Mouse (Mus musculus) kidney, embryonic 15.5 days (tissue): ENCODE results near the gene Ripor3. TPM values are rescaled to one million over a fixed set of nuclear protein-coding genes. Genes with fewer than 3 reads are reported as not detected.
A peak's percentile ranks its signal among the peaks of the same experiment; 100 is the strongest.

Experiments
- ATAC-seq: fragments of 200-750 bp; cut with Nextera tagmentation; replicated peaks from 2 replicates; pipeline ENCODE4 v1.8.0; 2017; ENCODE audit warnings: moderate TSS enrichment; ENCODE audit not compliant: low FRiP score
- H3K27ac ChIP-seq: fragments of 300-500 bp; sonication (generic); 2 replicates; pipeline ENCODE4 v1.5.1; 2015; ENCODE audit warnings: mild to moderate bottlenecking, inconsistent platforms
- H3K27me3 ChIP-seq: fragments of 300-500 bp; sonication (generic); 2 replicates; pipeline ENCODE4 v1.6.1; 2015; ENCODE audit warnings: inconsistent platforms
- H3K36me3 ChIP-seq: fragments of 300-500 bp; sonication (generic); 2 replicates; pipeline ENCODE4 v1.6.1; 2015; ENCODE audit warnings: inconsistent platforms
- H3K4me1 ChIP-seq: fragments of 300-500 bp; sonication (generic); 2 replicates; pipeline ENCODE4 v1.6.1; 2015; ENCODE audit warnings: inconsistent platforms
- H3K4me2 ChIP-seq: fragments of 300-500 bp; sonication (generic); 2 replicates; pipeline ENCODE4 v1.6.1; 2015; ENCODE audit warnings: moderate library complexity, mild to moderate bottlenecking, inconsistent platforms
- H3K4me3 ChIP-seq: fragments of 300-500 bp; sonication (generic); replicated peaks from 2 replicates; pipeline ENCODE4 v1.5.1; 2015; ENCODE audit warnings: mild to moderate bottlenecking, inconsistent platforms
- H3K9ac ChIP-seq: fragments of 300-500 bp; sonication (generic); 2 replicates; pipeline ENCODE4 v1.6.1; 2015; ENCODE audit warnings: mild to moderate bottlenecking, inconsistent platforms
- H3K9me3 ChIP-seq: fragments of 300-500 bp; sonication (generic); replicated peaks from 2 replicates; pipeline ENCODE4 v1.6.1; 2016; ENCODE audit warnings: inconsistent platforms
- WGBS: fragments of 180-500 bp; shearing (Covaris S2); methylation state at CpG from one replicate; pipeline ENCODE4 v1.1.7; 2015; ENCODE audit warnings: mixed read lengths; 5-methylcytosine and 5-hydroxymethylcytosine counted together
- polyA plus RNA-seq: library from polyadenylated mRNA; unstranded; fragments of >200 nt; fragmentation: Nextera tagmentation; extraction: Ambion mirVana; gene quantifications from 2 replicates; pipeline ENCODE4 v1.2.1, GENCODE M21; 2015

Gene Ripor3
- polyA plus RNA-seq, 1 experiment from 2014 or later: 1.6 TPM

DNA sequence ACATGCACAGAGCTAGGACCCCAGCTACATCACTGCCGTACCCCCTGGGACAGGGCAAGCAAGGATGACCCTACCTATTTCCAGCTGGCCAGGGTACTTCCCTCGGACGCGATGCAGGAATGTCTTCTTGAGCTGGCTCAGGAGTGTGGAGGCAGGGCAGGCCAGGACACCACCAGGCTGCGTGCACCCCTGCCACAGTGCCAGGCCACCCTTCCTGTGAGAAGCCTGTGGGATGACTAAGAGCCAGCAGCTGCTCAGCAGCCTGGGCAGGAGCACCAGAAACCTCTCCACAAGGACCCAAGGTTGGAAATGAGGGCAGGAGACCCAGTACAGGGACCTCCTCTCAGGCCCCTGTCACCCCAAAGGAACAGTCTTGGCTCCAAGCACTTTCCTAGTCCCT lies 26.0 kb downstream of the Ripor3 start:
- Histone ChIP-seq H3K4me3 (no peak overlapping the region), H3K9me3 (no peaks in the 10 kb centered on the region), H3K27ac (no peak overlapping the region), H3K9ac (no peak overlapping the region), H3K36me3 (peaks cover 9% of the 10 kb centered on the region), H3K4me2 (no peak overlapping the region), H3K4me1 (peaks cover 20% of the 10 kb centered on the region), H3K27me3 (peaks cover 10% of the 10 kb centered on the region)
- no peak for ATAC-seq
- 77% methylated on average over 5 of the region's 5 CpGs for WGBS

DNA sequence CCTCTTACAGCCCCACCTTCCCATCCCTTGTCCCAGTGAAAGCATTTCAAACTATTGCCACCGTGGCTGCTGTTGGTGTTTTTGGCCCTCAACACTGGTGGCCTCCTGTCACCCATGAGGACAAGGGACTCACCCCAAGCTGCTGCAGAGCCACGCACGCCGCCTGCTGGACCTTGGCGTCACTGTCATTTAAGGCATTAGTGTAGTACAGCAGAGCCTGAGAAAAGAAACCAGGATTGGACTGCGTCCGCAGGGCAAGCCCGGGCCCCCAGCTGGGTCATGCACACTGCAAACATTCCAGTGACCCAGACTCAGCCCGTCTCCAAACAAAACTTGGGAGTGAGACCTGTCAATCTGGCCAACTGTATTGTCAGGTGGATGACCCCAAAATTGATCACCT lies 27.8 kb downstream of the Ripor3 start:
- WGBS: 56% methylated on average over 9 of the region's 9 CpGs

DNA sequence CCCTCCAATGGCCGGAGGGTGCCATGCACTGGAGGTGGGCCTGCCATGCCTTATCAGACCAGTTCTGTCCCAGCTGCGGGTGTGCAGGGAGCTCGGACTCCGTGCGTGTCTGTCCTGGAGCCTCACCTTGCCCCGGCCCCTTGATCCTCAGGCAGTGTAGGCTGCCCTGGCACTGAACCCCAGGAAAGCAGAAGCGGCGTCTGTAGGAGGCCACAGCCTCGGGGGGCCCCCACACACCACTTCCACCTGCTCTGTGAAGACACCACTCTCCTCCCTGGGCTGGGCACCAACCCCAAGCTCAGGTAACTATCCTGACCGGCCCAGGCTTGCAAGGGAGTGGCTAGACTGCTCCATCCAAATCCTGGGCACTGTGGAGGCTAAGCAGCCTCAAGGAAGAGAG lies 30.0 kb downstream of the Ripor3 start:
- Histone ChIP-seq H3K27me3 (peaks cover 2% of the 10 kb centered on the region; the same call in 1 of the 2 replicates), H3K27ac (no peak overlapping the region), H3K36me3 (peaks cover 49% of the 10 kb centered on the region), H3K9me3 (no peaks in the 10 kb centered on the region), H3K9ac (no peak overlapping the region), H3K4me3 (no peak overlapping the region), H3K4me2 (no peak overlapping the region), H3K4me1 (no peaks in the 10 kb centered on the region)
- ATAC-seq: no peak
- 82% methylated on average over 10 of the region's 10 CpGs for WGBS

More for the DNA sequence above, 27.8 kb downstream of the Ripor3 start:
- Histone ChIP-seq H3K9ac (no peak overlapping the region), H3K36me3 (peaks cover 26% of the 10 kb centered on the region), H3K4me3 (no peak overlapping the region), H3K27me3 (peaks cover 10% of the 10 kb centered on the region), H3K9me3 (no peaks in the 10 kb centered on the region), H3K4me2 (no peak overlapping the region), H3K4me1 (peaks cover 13% of the 10 kb centered on the region), H3K27ac (no peak overlapping the region)
- ATAC-seq: no peak

DNA sequence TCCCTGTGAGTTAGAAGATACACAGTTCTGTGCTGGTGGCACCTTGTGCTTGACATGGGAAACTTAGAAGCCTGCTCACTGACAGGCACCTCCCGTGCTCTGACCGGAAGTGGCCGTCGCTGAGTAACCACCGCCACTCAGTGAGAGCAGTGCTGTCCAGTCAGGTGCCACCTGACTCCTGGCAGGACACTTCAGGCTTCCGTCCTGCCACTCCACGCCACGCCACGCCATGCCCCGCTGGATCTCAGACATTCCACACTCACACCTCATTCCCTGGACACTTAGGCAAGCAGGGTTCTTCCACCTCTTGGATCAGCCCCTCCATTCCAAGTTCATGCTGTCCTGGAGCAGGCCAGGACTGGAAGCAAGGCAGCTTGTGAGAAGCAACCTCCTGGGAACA lies 32.1 kb downstream of the Ripor3 start:
- H3K9me3 ChIP-seq: no peaks in the 10 kb centered on the region
- H3K4me2 ChIP-seq: no peak overlapping the region
- H3K4me3 ChIP-seq: no peak overlapping the region
- H3K9ac ChIP-seq: no peak overlapping the region
- no peaks in the 10 kb centered on the region for H3K27me3 ChIP-seq
- peak; percentile 31; the same call in 1 of the 2 replicates for ATAC-seq
- no peaks in the 10 kb centered on the region for H3K4me1 ChIP-seq
- 88% methylated on average over 10 of the region's 10 CpGs for WGBS
- no peak overlapping the region for H3K27ac ChIP-seq
- peaks cover 70% of the 10 kb centered on the region for H3K36me3 ChIP-seq

DNA sequence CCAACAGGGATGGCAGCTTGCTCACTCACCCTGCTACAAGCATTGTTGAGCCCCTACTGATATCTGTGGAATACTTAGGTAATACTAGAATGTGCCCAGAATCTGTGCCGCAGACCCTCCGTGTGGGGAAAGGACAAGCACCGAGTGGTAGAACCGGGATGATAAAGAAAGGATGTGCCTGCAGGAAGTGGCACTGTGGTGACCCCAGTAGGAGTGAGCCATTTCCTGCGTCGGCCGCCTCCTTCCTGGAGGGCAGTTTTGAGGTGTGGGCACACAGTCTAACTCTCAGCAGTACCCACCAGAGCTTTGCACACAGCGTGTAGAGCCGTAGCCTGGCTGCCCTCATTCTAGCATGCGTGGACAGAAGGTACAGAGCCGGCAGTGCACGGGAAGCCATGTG lies 34.7 kb downstream of the Ripor3 start:
- H3K36me3 ChIP-seq: peaks cover 91% of the 10 kb centered on the region
- no peak for ATAC-seq
- WGBS: 79% methylated on average over 12 of the region's 12 CpGs
- H3K9me3 ChIP-seq: no peaks in the 10 kb centered on the region
- H3K27me3 ChIP-seq: no peaks in the 10 kb centered on the region
- no peak overlapping the region for H3K9ac ChIP-seq
- no peak overlapping the region for H3K27ac ChIP-seq
- no peak overlapping the region for H3K4me3 ChIP-seq
- no peaks in the 10 kb centered on the region for H3K4me1 ChIP-seq
- H3K4me2 ChIP-seq: no peak overlapping the region

DNA sequence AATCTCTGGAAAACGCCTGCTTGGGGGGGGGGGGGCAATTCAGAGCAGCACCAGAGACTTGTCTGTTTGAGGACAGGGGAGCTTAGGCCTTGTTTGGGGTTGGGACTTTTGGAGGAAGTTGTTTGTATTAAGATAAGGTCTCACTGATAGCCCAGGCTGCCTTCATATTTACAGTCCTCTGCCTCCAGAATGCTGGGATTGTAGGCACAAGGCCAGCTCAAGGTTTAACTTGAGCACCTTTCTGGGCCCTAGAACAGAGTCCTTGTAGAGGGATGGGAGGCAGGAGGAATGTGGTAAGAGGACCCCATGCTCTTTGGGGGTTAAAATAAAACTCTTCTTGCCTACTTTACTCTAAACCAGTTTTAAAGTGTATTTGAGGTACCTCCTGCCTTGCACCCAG lies 37.6 kb downstream of the Ripor3 start:
- Histone ChIP-seq H3K27me3 (no peaks in the 10 kb centered on the region), H3K36me3 (peaks cover 94% of the 10 kb centered on the region), H3K9ac (no peak overlapping the region), H3K4me2 (no peak overlapping the region), H3K4me3 (no peak overlapping the region), H3K4me1 (no peaks in the 10 kb centered on the region), H3K9me3 (no peaks in the 10 kb centered on the region), H3K27ac (no peak overlapping the region)
- WGBS: 57% methylated on average over 1 of the region's 1 CpGs
- ATAC-seq: no peak

DNA sequence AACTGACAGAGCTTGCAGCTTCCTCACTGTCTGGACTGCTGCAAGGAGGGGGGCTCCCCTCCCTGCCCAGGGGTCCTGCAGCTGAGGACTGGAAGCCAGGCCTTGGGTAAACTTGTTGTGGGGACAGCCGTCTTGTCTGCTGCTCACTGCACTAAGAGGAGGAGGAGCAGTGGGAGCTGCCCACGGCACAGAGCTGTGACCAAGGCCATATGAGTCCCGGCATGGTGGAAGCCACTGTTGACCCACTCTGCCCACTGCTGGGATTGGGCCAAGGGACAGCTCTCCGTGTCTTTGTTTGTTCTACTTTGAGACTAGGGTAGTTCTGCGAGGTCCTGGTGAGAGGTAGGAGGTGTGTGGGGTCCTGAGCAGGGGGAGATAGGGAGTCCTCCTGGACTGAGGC lies 38.3 kb downstream of the Ripor3 start:
- no peak overlapping the region for H3K4me3 ChIP-seq
- no peak overlapping the region for H3K27ac ChIP-seq
- no peak overlapping the region for H3K9ac ChIP-seq
- peaks cover 94% of the 10 kb centered on the region for H3K36me3 ChIP-seq
- WGBS: 66% methylated on average over 5 of the region's 5 CpGs
- no peaks in the 10 kb centered on the region for H3K4me1 ChIP-seq
- H3K27me3 ChIP-seq: no peaks in the 10 kb centered on the region
- ATAC-seq: no peak
- no peak overlapping the region for H3K4me2 ChIP-seq
- no peaks in the 10 kb centered on the region for H3K9me3 ChIP-seq

DNA sequence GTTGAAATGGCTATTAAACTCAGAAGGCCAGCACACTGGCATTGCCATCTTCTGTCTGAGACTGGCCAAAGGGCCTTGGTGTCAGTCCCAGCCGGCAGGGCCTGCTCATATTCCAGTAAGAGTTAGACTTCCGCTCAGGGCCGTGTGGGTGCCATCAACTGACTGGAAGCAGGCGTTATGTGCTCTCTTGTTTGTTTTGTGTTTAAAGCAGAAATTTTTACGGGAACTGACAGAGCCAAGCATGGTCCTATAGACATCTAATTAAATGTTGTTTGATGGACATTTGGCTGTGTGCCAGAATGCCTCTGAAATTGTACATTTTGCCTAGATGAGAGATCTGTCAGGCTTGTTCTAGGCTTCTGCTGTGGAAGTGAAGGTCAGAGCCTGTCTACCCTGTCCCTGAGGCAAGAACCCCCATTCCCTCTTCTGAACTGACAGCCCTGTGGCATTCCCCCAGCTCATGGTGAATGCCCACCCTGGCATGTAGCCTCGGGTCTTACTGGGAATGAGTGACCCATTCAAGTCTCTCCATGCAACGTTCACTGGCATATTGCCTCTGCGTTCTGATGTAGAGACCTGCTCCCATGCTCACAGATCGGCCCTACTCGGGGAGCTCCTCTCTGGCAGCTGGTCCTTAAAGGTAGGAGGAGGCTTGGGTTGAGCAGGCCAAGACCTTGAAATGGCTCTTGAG lies 40.4 kb downstream of the Ripor3 start:
- Histone ChIP-seq H3K9ac (no peak overlapping the region), H3K4me1 (no peaks in the 10 kb centered on the region), H3K27me3 (no peaks in the 10 kb centered on the region), H3K4me2 (no peak overlapping the region), H3K36me3 (peaks cover 94% of the 10 kb centered on the region), H3K9me3 (no peaks in the 10 kb centered on the region), H3K27ac (no peak overlapping the region), H3K4me3 (no peak overlapping the region)
- WGBS: 81% methylated on average over 10 of the region's 10 CpGs
- ATAC-seq: no peak

DNA sequence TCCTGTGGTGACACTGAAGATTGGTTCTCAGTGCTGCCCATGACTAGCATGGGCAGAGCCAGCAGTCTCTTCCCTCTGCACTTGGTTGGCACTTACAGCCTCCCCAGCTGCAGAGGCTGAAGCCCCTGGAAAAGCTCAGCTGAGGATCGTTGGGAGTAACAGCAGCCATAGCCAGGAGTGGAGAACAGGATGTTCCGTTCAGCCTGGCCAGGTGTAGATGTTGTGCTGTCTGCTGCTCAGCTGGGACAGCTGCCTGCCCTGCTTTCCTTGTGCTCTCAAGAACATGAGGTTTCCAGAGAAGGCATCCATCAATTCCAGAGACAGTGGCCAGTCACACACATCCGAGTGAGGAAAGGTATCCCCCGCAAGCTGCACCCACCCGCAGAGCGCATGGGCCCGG lies 41.9 kb downstream of the Ripor3 start:
- WGBS: 90% methylated on average over 7 of the region's 7 CpGs

DNA sequence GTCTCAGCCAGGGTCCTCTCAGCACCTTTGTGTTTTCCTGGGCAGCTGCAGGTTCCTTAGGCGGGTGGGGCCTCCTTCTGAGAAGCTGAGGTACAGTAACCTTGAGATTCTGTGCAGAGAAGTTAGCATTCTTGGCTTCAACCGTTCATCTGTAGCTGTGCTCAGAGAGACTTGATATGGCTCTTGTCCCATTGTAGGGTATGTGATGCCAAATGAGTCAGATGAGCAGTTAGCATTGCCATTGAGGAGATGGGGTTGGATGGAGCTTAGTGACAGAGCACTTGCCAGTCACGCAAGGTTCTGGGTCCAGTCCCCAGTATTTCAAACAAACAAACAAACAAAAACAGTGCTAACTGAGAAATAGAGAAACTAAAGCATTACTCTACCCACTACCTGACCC lies 44.5 kb downstream of the Ripor3 start:
- 94% methylated on average over 3 of the region's 3 CpGs for WGBS
- Histone ChIP-seq H3K4me1 (no peaks in the 10 kb centered on the region), H3K4me2 (no peak overlapping the region), H3K27ac (no peak overlapping the region), H3K9me3 (no peaks in the 10 kb centered on the region), H3K27me3 (no peaks in the 10 kb centered on the region), H3K4me3 (no peak overlapping the region), H3K36me3 (peaks cover 71% of the 10 kb centered on the region), H3K9ac (no peak overlapping the region)
- ATAC-seq: no peak

More for the DNA sequence above, 41.9 kb downstream of the Ripor3 start:
- no peaks in the 10 kb centered on the region for H3K9me3 ChIP-seq
- H3K4me3 ChIP-seq: no peak overlapping the region
- no peak overlapping the region for H3K4me2 ChIP-seq
- no peaks in the 10 kb centered on the region for H3K27me3 ChIP-seq
- no peaks in the 10 kb centered on the region for H3K4me1 ChIP-seq
- no peak for ATAC-seq
- no peak overlapping the region for H3K9ac ChIP-seq
- H3K36me3 ChIP-seq: peaks cover 94% of the 10 kb centered on the region
- no peak overlapping the region for H3K27ac ChIP-seq

DNA sequence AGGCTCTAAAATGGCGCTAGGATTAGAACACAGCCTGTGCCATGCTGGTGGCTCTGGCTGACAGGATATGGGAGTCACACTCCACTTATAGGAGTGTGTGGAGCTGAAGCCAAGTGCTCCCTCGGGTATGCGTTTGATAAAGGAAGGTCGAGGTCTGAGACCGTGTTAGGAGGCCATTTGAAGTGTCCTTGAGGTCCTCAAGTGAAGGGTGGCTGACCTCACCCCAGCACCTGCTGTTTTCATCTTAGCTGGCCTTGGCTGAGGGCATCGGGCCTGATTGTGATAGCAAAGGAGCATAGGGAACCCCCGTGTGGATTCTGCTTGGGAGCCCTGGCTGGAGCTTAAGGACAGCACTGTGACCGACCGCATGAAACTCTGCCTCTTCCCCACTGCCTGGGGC lies 46.1 kb downstream of the Ripor3 start:
- Histone ChIP-seq H3K4me3 (no peak overlapping the region), H3K4me1 (peaks cover 15% of the 10 kb centered on the region), H3K27me3 (no peaks in the 10 kb centered on the region), H3K27ac (no peak overlapping the region), H3K9ac (no peak overlapping the region), H3K4me2 (no peak overlapping the region), H3K36me3 (peaks cover 58% of the 10 kb centered on the region), H3K9me3 (no peaks in the 10 kb centered on the region)
- no peak for ATAC-seq
- WGBS: 85% methylated on average over 9 of the region's 9 CpGs

DNA sequence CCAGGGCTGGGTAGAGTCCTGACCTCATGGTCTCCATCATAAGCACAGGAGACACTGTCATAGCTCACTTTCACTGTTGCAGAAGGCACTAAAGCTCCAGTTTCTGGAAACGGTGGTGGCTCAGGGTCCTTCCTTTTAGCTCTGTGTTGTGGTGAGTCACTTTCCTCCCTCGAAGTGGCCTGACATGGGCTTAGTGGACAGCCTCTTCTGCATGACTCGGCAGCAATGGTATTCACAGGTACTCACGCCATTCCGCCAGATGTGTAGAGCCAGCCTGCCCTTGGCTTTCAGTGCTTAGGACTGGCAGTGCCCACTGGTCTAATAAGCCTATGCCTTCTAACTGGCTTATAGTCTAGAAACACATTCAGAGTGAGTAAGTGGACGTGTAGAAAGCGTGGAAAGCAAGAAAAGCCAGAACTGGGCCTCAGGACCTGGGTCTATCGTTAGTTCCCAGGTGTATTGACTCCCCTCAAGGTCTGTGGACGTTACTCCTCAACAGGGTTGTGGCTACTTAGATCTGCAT lies 46.6 kb downstream of the Ripor3 start:
- Histone ChIP-seq H3K27me3 (no peaks in the 10 kb centered on the region), H3K36me3 (peaks cover 54% of the 10 kb centered on the region), H3K9me3 (no peaks in the 10 kb centered on the region), H3K27ac (no peak overlapping the region), H3K4me1 (peaks cover 18% of the 10 kb centered on the region), H3K4me3 (no peak overlapping the region), H3K9ac (no peak overlapping the region), H3K4me2 (no peak overlapping the region)
- 87% methylated on average over 9 of the region's 9 CpGs for WGBS
- no peak for ATAC-seq

DNA sequence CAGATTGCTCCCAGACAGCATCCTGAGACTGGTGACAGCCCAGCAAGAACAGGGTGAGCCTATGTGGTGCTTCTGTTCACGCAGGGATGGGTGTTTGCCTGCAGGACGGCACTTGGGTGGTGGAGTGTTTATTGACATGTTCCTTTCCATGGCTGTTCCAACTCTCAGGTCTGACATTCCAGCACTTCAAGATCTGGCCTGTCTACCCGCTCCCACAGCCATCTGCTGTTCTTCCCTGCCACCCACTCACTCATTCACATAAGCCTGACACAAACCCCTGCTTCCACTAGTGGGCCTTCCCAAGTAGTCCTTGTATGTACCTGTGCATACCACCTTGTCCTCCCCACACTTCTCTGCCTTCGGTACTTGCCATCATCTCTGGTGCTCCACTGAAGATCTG lies 47.2 kb downstream of the Ripor3 start:
- no peaks in the 10 kb centered on the region for H3K27me3 ChIP-seq
- peaks cover 25% of the 10 kb centered on the region for H3K4me1 ChIP-seq
- no peak overlapping the region for H3K27ac ChIP-seq
- no peak overlapping the region for H3K4me3 ChIP-seq
- ATAC-seq: no peak
- WGBS: 91% methylated on average over 4 of the region's 4 CpGs
- peaks cover 47% of the 10 kb centered on the region for H3K36me3 ChIP-seq
- H3K9ac ChIP-seq: no peak overlapping the region
- H3K4me2 ChIP-seq: no peak overlapping the region
- H3K9me3 ChIP-seq: no peaks in the 10 kb centered on the region
